19 mouse cellular contexts compared by ENCODE assay signal in the genomic region with DNA sequence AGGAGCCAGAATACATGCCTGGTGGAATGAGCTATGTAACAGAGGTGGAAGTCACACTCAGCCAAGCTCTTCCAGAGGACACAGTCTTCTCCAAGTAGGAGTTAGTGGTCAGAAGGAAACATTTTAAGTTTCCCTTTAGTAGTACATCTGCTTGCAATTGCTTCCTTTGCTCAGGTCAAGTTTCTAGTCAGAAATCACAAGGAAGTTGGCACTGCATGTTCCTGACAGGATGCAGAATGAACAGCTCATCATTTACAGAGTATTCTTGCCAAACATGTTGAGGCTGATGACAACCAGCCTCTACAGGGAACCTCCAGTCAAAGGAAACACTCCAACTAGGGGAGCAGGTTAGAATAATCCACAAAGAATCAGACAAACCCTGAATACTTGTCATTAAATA. TPM values are rescaled to one million over a fixed set of nuclear protein-coding genes. Genes with fewer than 3 reads are reported as not detected.
DNase-seq lines count a peak whose midpoint lies in the region; ATAC-seq lines count a peak whose summit lies in the region.
"Had no signal": no experiment of that assay in that cellular context is flagged by ENCODE, and none has a peak within 500 bp of the region (broad histone marks: within the 10 kb centered on the region; RNA-seq: fewer than 3 reads in every experiment).

No protein-coding gene starts in this region.

- DNase-seq in adrenal gland, adult (ENCODE audit: inconsistent age in 2 of 2, low spot score in 1 of 2): peak; percentile 35 to 64
- DNase-seq in adrenal gland, adult 2 months: no peak
- peak; percentile 12 for DNase-seq in urinary bladder, postnatal 14 days (ENCODE audit: low spot score)
- DNase-seq in urinary bladder, adult 2 months (ENCODE audit: low spot score): no peak
- DNase-seq in NIH3T3 (ENCODE audit: low read depth): peak; percentile 69
- peak; percentile 43 for DNase-seq in skeletal muscle tissue, adult 2 months (ENCODE audit: low read depth, low spot score)
- DNase-seq in right cerebral cortex, postnatal 36 days (ENCODE audit: low spot score in 2 of 2): no peak
- DNase-seq: adrenal gland, adult 8-10 months; adrenal gland, postnatal 14 days; adrenal gland, postnatal 36 days; cerebellum, adult 11-12 months; cerebellum, adult 2 months; cerebellum, adult 9-10 months; cerebellum, postnatal 10 days; cerebellum, postnatal 25 days; forebrain, postnatal 0 days had no signal

- ATAC-seq in frontal cortex, adult (ENCODE audit: low TSS enrichment): no peak
- ATAC-seq: forebrain, embryonic 13.5 days; forebrain, embryonic 15.5 days; forebrain, postnatal 0 days had no signal

RNA-seq across cellular contexts. Expression of a gene that starts 11.9 kb away (rescaled TPM):
- 10 to 100 TPM; 17.6 to 18.7 TPM for total RNA-seq in adrenal gland, adult 2 months (2021)
- polyA plus RNA-seq in adrenal gland, adult 2 months (2012; rRNA removed): 4.8 and 7.7 TPM in 2 replicates
- polyA plus RNA-seq in urinary bladder, adult 2 months (2012; rRNA removed): 4.7 and 7.1 TPM in 2 replicates

Comparison
In these comparisons a context has a peak if more than half of its experiments do, and no peak if none do; other contexts are left out.
1. DNase-seq: peak in adrenal gland, adult (2 of 2), urinary bladder, postnatal 14 days (single experiment), NIH3T3 (single experiment) and skeletal muscle tissue, adult 2 months (single experiment); none in adrenal gland, adult 2 months (single experiment), urinary bladder, adult 2 months (single experiment) and right cerebral cortex, postnatal 36 days (0 of 2).